Mouse (Mus musculus) olfactory bulb, adult 2 months (tissue): ENCODE results near the gene Ndufv3. TPM values are rescaled to one million over a fixed set of nuclear protein-coding genes. Genes with fewer than 3 reads are reported as not detected.

Experiments
- H3K27ac ChIP-seq: fragments of 200-500 bp; 2 replicates; pipeline ENCODE4 v1.5.1; 2012; ENCODE audit warnings: low read depth, low read length; ENCODE audit not compliant: insufficient read depth
- H3K4me1 ChIP-seq: fragments of 200-500 bp; 2 replicates; pipeline ENCODE4 v1.6.1; 2012; ENCODE audit warnings: low read length; ENCODE audit not compliant: control insufficient read depth, insufficient read depth
- H3K4me3 ChIP-seq: fragments of 200-500 bp; 2 replicates; pipeline ENCODE4 v1.5.1; 2012; ENCODE audit warnings: mild to moderate bottlenecking, low read depth, low read length, moderate library complexity; ENCODE audit not compliant: insufficient read depth
- CTCF ChIP-seq: fragments of 200-500 bp; IDR thresholded peaks from 2 replicates; pipeline ENCODE4 v1.5.1; 2012; ENCODE audit warnings: low read depth, mild to moderate bottlenecking, low read length, moderate library complexity; ENCODE audit not compliant: insufficient read depth
- POLR2A ChIP-seq: fragments of 200-500 bp; IDR thresholded peaks from 2 replicates; pipeline ENCODE4 v1.6.1; 2012; ENCODE audit warnings: mild to moderate bottlenecking, low read depth, low read length, moderate library complexity; ENCODE audit not compliant: insufficient read depth
- WGBS: fragments of 180-500 bp; shearing (Covaris S2); methylation state at CpG from one replicate; pipeline ENCODE4 v1.1.7; 2018; 5-methylcytosine and 5-hydroxymethylcytosine counted together
- polyA plus RNA-seq: library from polyadenylated mRNA; stranded (reverse); fragments of >200 nt; gene quantifications from 2 replicates; pipeline ENCODE4 v1.2.4, GENCODE M21; 2012; ENCODE audit warnings: low replicate concordance; ENCODE audit not compliant: missing spikeins, insufficient read depth, insufficient read length

The Ndufv3 gene
- polyA plus RNA-seq, 1 experiment: not detected

DNA sequence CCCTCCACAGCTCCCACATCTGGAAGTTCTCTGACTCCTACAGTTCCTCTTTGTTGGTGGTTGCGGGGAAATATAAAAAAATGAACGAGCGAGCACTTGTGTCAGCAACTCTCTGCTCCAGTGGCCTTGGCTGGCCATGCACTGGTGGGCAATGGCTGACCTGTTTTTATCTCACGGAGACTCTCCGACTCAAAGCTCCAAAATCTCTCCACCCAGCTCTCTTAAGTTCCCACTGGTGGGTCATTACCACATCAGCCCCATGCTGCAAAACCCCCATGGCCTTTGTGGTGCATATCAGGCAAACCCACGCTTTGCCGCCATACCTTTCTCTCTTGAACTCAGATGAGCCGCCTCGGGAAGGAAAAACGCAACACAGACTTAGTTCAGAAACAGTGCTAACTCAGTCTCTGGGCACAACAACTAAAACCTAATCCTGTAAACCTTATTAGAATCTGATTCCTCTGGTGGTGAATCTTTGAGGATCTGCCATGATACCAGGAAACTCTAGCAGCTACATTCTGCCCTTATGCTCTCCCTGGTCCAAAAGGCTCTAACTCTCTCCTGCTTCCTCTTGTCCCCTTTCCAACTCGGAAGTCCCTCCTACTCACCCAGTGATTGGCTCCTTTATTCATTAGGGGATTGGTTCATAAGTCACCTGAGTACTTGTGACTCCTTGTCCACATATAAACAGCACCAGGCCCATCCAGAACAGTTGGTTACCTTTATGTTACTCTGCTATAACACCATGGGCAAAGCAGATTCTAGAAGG lies 39.3 kb downstream of the Ndufv3 start:
- no peak overlapping the region for H3K27ac ChIP-seq
- WGBS: 90% methylated on average over 11 of the region's 11 CpGs
- no peak overlapping the region for H3K4me3 ChIP-seq
- peaks cover 26% of the 10 kb centered on the region for H3K4me1 ChIP-seq
- TF ChIP-seq CTCF: no peak
- no peak for TF ChIP-seq POLR2A

DNA sequence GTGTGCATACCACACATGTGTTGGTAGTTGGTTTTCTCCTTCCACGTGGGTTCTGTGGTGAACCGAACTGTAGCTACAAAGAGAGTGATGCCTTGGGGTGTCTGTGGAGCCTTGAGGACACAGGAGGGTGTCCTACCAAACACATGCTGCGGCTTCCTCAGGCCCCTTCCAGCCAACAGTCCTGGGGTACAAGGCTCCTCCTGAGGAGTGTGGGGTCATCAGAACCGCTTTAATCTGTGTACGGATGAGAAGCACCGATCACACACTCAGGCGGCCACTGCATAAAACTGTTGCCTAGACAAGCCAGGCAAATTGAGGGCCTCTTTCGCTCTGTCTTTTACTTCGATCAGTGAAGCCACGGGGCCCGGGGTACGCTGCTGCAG lies 43.7 kb downstream of the Ndufv3 start:
- H3K4me1 ChIP-seq: peaks cover 14% of the 10 kb centered on the region
- H3K4me3 ChIP-seq: peak overlapping the region; percentile 72
- TF ChIP-seq POLR2A (no peak), CTCF (no peak)
- WGBS: 5% methylated on average over 12 of the region's 12 CpGs
- H3K27ac ChIP-seq: peak overlapping the region; percentile 98

DNA sequence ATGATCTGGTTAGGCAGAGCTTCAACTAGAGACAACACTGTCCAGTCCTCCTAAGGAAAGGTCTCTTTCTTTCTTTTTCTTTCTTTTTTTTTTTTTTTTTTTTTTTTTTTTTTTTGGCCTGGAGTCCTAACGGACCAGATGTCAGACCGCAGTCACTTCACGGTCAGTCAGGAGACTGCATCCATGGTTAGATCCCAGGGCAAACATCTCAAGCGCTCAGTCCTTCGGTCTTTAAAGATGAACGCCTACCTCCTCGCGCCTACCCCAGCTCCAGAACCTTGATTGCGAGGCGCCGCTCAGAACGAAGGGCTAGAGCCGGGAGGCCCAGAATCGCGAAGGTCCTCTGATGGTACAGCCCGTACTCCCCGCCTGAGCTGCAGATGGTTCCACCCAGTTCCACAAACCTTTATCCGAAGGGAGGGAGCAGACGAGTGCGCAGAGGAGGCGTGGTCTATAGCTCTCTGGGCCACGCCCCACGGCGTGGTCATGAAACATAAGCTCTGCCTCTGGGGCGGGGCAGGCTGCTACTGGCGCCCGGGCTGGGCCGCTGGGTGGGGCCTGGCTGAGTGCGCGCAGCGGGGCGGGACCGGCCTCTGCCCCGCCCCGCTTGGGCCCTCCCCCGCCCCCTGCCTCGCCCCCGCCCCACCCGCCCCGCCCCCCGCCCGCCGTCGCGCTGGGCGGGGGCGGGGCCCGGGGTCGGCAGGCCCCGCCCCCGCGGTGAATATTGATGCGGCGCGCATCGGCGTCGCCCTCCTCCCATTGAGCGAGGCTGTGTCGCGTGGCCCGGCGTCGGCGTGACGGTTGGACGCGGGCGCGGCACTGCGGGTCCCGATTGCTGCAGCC lies 44.3 kb downstream of the Ndufv3 start, which contains the start of gene Pknox1:
Gene Pknox1 (plus strand): TSS at position 720 of the 843 bp plus-strand sequence.
- Histone ChIP-seq H3K27ac (peak within 1 kb of the TSS; percentile 98), H3K4me1 (peaks cover 17% of the 10 kb centered on the region), H3K4me3 (peak within 1 kb of the TSS; percentile 99)
- peak; percentile 61; the same call in 1 of the 2 replicates for TF ChIP-seq POLR2A
- TF ChIP-seq CTCF: no peak
- under 1% methylated on average over 66 of the region's 72 CpGs for WGBS

DNA sequence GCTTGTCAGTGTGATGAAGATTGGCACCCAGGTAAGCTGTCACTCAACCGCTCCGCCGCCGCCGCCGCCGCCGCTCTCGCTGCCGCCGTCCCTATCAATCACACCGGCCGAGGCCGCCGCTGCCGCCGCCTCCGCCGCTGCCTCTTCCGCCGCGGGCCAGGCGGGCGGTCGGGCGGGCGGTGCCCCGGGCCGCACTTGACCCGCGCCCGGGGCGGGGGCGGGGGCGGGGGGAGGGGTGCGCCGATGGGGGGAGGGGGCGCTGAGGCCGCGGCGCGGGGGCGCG lies 44.9 kb downstream of the Ndufv3 start:
- H3K27ac ChIP-seq: peak overlapping the region; percentile 92
- WGBS: under 1% methylated on average over 43 of the region's 44 CpGs
- peak overlapping the region; percentile 99 for H3K4me3 ChIP-seq
- H3K4me1 ChIP-seq: peaks cover 19% of the 10 kb centered on the region
- TF ChIP-seq POLR2A: peak; percentile 27; the same call in 1 of the 2 replicates
- no peak for TF ChIP-seq CTCF

DNA sequence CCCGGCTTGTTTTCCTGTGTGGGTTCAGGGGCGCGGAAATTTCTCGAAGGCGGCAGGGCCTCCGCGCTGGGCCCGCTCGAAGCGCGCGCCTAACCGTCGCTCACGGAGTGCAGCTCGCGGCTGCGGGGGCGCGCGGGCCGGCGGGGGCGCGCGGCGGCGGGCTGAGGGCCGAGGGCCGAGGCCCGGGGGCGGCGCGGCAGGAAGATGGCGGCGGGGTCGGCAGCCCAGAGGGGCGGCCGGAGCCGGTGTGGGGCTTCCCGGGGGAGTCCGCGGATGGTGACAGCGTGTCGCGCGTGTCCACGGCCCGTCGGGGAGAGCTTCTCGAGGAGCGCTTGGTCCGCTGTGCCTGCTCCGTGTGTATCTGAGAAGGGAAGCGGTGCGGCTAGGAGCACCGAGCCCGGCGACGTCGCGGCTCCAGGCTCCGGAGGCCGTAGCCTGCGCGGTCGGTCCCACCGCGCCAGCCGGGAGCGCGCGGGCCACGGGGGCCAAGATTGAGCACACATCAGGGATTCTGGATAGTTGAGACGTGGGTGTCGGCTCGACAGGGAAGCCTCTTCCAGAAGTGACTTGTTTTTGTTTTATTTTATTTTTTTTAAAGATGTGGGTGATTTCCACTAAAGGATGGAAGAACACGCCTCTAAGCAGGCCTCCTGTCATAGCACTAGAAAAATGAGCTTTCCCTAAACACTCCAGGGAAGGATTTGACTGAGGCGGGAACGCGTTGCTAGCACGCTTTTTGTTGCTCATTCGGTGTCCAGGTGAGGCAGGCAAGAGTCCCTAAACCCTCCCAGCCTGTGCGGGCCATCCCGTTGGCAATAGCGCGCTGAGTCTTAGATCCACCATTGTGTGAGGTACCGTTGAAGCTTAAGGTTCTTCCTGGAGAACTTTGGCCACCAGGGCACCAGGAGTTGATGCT lies 45.5 kb downstream of the Ndufv3 start:
- WGBS: under 1% methylated on average over 77 of the region's 88 CpGs
- H3K4me1 ChIP-seq: peaks cover 21% of the 10 kb centered on the region
- H3K4me3 ChIP-seq: peak overlapping the region; percentile 99
- H3K27ac ChIP-seq: peak overlapping the region; percentile 92
- TF ChIP-seq CTCF (no peak), POLR2A (peak; percentile 22; the same call in 1 of the 2 replicates)

DNA sequence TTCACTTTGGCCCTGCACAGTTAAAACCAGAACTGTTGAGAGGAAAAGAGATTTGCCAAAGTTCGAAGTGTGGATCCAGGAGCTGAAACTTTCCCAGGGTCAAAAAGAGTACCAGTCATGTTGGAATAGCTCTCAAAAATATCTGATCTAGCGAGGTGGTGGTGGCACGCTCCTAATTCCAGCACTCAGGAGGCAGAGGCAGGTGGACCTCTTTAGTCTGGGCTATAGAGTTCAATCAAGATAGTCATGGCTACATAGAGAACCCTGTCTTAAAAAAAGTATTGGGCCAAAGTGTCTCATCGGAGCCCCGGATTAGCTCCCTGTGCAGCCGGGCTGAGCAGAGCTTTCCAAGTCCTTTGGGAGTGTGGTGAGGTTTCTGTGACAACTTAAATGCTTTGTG lies 46.4 kb downstream of the Ndufv3 start:
- TF ChIP-seq CTCF (no peak), POLR2A (no peak)
- no peak overlapping the region for H3K4me3 ChIP-seq
- H3K27ac ChIP-seq: no peak overlapping the region
- H3K4me1 ChIP-seq: peaks cover 21% of the 10 kb centered on the region
- WGBS: 27% methylated on average over 6 of the region's 6 CpGs

DNA sequence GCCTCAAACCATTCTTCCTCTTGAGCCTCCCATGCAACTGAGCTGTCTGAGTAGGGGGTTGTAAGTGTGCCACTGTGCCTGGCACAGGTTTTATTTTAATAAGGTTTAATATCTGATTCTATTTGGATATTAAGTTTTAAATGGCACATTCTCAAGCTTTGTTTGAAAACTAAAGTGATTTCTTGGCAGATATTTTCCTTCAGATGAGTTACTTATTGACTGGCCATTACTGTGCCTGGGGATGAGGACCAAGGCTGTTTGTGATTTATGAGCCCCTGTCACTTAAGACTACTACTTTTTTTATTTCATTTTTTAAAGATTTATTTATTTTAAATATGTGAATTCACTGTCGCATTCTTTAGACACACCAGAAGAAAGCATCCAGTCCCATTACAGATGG lies 49.8 kb downstream of the Ndufv3 start:
- H3K4me1 ChIP-seq: peaks cover 15% of the 10 kb centered on the region
- TF ChIP-seq POLR2A: no peak
- TF ChIP-seq CTCF: no peak
- 94% methylated on average over 1 of the region's 1 CpGs for WGBS
- no peak overlapping the region for H3K27ac ChIP-seq
- H3K4me3 ChIP-seq: no peak overlapping the region

DNA sequence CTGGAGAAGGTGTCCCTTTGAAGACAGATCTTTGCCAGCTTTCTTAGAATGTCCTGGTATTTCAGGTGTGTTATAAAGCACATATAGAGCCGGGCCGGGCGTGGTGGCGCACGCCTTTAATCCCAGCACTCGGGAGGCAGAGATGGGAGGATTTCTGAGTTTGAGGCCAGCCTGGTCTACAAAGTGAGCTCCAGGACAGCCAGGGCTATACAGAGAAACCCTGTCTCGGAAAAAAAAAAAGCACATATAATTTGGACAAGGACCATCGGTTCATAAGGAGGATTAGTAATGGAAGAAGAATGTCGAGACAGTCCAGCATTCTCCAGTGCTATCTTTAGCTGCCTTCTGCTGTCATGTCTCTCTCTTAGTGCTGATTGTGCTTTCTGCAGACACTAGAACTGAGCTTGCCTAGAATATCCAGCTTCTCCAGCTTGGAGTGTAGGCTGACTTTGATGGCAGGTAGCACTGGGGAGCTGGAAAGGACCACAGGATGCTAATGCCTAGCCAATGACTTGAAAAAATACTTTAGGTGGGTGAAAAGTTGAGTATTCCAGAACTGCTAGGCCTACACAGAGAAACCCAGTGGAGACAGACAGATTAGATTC lies 50.5 kb downstream of the Ndufv3 start:
- no peak overlapping the region for H3K4me3 ChIP-seq
- WGBS: 76% methylated on average over 9 of the region's 9 CpGs
- no peak overlapping the region for H3K27ac ChIP-seq
- TF ChIP-seq POLR2A: no peak
- no peak for TF ChIP-seq CTCF
- H3K4me1 ChIP-seq: peaks cover 15% of the 10 kb centered on the region
